Mouse (Mus musculus): ENCODE data around the gene Ercc5.

Gene Ercc5

DNA sequence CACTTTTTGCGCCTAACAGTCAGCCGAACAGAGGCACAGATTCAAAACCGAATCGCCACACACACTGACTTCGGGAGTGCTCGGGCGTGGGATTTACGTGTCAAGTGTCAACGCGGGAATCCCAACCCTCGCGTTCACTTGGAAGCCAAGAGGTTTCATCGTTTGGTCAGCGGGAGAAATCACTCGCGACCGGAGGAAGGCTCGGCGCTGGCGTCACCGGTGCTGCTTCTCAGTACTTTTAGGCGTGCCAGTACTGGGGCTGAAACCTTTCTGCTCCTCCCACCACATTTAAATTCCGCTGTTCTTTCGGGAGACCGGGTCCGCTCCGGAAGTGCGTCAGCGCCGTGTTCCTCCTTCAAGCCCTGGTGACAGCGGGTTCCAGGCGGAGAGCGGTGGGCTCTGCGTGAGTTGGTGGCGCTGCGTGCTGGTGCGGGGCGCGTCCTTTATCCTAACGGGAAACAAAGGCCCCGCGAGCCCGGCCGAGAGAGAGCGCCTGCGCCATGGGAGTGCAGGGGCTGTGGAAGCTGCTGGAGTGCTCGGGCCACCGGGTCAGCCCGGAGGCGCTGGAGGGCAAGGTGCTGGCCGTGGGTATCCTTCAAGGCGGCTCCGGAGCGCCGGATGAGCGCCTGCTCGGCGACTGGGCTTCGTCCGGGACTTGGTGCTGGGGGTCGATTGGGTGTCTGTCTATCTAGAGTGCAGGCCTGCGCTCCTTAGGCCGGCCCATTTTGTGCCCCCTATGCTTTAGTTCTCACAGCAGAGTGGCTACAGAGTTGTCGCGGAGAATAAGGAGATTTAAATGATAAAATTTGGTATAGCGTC is at the start of gene Ercc5:
TSS of gene Ercc5 (plus strand) at position 182 of the 819 bp plus-strand sequence.
- peak; percentile 94 for DNase-seq (ENCODE audit: low spot score)

DNA sequence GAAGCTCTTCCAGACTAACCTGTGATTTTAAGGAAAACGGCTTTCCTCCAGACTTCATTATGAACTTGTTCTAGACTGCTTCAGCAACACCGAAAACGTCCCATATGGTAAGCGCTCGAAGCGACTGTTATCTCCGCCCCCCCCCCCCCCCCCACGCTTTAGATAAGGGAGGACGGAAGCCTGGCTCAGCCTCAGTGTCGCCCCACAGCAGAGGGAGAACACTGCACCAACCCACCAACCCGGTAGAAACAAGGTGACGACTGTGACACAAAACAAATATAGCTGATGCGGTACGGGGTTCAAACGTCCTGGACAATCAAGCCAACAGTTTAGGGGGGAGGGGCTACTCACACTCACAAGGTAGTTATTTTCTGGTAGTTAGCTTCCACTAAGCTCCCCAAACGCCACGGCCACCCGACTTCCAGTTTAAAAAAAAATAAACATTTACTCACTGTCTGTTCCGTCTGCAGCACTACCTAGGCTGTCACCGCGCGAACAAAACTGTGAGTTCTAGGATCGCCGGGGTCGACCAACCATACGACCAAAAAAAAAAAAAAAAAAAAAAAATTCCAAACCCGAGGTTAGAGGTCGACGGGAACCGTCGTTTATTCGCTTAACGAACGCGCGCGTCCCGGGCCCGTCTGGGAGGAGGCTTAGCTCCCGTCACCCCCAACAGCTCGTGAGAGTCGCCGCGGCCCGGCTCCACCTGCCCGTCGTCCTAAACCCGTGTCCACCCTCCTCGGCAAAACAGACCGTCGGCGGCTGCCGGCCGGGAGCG is 45.9 kb upstream of the Ercc5 start:
- peak; percentile 8 for DNase-seq (ENCODE audit: low spot score)

DNA sequence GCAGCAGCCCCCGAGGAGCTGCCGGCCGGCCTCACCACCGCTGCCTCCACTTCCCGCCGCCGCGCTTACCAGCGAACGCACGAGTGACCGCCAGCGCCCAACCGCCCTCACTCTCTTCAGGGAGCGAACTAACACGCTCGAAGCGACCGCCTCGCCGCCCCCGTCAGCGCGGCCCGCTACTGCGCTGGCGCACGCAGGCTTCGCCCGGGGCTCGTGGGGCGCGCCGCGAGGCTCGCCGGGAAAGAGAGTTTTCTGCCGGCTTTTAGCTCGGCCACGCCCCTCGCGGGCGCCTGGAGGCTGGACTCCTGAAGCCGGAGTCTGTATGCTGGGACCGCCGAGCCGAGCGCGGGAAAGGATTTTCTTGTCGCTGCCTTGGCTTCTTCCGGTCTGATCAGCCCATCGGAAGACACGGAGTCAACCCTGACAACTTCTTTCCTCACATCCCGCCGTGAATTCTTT is 45.3 kb upstream of the Ercc5 start, which contains the start of gene Tex30:
TSS of gene Tex30 (minus strand) at position 183 of the 459 bp plus-strand sequence.
- peak; percentile 95 for DNase-seq (ENCODE audit: low spot score)

DNA sequence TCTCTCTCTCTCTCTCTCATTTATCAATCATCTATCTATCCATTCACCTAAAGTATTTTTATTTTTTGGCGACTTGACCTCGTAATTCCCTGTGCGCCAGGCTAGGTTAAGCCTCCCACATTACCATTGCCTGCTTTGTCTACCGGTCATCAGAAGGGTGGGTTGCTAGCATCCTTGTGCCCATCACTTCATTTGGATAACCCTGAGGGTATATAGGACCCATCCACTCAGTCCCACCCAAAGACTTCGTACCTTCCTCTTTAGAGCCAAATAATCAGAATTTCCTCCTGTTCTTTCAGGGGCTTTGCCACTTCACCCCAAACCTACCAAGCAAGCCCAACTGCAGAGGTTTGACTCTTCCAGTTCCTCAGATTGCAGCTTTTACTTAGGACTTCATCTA is 44.6 kb upstream of the Ercc5 start:
- no peak for DNase-seq (ENCODE audit: low spot score)

DNA sequence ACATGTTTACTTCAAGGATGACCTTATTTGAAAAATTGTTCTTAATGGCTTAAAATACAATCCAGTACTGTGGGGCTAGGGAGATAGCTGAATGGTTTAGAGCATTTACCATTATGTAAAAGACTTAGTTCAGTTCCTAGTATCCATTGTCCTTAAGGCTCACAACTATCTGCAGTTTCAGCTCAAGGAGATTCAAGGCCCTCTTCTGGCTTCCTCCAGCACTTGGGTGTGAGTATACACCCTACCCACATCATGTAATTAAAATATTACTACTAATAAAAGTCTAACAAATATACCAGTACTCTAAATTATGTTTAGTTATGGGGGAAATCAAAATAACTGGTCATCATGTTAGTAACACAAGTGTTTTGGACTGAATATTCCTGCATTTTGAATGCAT is 30.0 kb upstream of the Ercc5 start:
- DNase-seq (ENCODE audit: low spot score): no peak

DNA sequence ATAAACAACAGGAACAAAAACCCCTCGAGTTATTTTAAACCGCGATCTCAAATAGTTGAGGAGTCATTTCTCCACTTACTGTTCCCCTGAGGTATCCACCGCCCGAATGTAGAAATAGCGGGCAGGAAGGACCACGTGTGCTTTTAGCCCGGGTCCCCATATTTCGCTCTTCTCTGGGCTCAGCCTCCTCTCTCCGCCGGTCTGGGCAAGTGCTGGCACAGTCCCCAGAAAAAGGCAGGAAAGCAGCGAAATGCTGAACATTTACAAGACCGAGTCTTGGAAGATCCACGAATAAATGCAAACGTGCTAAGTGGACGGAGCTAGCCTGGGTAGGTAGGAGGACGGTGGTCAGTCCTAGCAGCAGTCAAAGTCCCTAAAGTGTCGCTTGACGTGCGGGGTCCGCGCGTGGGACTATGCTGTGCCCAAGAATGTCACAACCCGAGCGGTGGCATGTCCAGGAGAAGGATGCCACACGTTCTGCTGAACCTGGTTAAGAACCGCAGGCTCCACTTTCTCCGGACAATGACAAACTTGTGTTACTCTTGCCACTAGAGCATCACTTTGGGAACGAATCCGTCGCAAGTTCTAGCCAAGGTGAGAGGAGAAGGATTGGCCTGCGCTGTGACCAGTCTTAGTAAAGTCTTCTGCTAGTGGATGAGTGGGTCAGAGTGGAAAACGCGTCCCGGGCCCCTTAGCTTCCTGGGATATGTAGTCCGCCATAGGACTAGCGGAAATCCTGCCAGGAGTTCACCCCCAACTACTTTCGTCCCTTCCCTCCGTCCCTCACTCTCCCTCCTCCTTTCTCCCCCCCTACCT is 29.1 kb upstream of the Ercc5 start, which contains the start of the genes Kdelc1 and Bivm:
TSS of gene Kdelc1 (minus strand) at position 570 of the 816 bp plus-strand sequence.
TSS of gene Bivm (plus strand) at position 719 of the 816 bp plus-strand sequence.
- peak; percentile 95 for DNase-seq (ENCODE audit: low spot score)

DNA sequence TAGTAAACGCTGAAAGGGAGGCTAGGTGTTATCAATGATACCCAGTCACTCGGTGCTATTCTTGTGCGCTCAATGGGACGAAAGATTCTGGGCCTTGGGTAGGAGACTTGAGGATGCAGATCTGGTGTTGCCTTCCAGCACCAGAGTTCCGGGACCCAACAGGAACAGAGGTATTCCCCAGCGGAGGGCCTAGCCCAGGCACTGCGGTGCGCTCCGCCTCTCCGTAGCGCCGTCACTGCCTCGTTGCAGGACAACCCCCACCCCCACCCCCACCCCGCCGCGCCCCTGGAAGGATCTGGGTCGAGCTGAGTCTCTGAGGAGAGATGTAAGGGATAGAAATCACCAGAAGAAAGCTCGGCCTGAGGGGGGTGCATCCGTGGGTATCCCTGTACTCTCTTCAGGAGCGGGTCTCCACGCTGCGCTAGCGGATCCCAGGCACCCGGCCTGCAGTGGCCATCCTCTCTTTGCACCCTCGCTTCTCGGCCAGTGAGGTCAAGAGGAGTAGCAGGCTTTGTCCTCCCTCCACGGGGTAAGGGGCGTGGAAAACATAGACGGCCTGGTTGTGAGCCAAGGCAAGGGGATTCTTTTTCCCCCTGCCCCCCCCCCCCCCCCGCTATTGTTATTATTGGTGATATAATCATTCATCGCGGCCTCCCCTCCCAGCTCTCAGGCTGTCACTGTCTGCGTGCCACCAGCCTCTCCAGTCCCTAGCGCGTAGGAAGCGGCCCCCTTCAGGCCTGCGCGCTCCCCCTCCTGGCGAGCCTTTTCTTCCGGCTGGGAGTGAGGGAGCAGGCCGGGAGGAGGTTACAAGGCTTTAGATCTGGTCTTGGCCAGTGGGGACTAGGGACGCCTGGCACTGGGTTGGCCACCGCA is 28.1 kb upstream of the Ercc5 start:
- DNase-seq (ENCODE audit: low spot score): peak; percentile 81

DNA sequence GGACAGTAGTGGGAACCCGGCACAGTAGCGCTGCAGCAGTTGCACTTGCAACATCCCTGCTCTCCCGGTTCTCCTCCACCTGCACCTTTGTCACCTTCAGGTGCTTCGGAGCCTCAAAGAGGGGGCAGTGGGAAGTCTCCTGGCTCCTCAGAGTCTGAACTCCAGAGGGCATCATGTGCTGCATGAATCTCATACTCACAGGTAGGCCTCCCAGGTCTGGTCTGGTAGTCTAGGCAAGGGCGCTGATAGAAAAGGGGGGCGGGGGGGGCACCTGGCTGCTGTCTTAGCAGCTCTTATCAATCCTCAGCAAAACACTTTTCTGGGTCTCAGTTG is 27.5 kb upstream of the Ercc5 start:
- no peak for DNase-seq (ENCODE audit: low spot score)

DNA sequence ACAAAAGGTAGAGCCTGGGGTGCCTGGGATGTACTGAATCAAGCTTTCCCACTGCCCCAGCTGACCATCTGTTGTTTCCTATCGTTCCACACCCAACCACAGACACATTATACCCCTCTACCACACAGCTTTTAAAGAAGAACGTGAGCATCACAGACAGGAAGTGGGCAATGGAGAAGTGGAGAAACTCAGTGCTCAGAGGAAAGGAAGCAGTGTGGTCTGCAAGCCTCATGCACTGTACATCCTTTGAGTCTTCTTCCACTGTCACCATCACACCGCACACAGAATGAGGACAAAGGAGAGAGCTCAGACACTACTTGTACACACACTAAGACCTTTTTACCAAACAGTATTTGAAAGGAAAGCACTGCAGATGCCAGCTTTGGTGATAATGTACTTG is 25.3 kb upstream of the Ercc5 start:
- no peak for DNase-seq (ENCODE audit: low spot score)

DNA sequence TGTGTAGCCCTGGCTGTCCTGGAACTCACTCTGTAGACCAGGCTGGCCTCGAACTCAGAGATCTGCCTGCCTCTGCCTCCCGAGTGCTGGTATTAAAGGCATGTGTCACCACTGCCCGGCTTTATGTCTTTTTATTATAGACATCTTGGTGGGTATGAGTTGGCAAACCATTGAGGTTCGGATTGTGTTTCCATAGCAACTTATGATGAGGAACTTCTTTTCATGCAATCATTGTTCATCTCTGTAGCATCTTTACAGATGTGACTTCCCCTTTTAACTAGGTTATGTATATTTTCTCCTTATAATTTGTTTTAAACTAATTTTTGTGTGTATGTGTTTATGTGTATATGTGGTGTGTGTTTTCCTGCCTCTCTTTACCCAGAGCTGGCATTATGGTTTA is 22.0 kb upstream of the Ercc5 start:
- no peak for DNase-seq (ENCODE audit: low spot score)

DNA sequence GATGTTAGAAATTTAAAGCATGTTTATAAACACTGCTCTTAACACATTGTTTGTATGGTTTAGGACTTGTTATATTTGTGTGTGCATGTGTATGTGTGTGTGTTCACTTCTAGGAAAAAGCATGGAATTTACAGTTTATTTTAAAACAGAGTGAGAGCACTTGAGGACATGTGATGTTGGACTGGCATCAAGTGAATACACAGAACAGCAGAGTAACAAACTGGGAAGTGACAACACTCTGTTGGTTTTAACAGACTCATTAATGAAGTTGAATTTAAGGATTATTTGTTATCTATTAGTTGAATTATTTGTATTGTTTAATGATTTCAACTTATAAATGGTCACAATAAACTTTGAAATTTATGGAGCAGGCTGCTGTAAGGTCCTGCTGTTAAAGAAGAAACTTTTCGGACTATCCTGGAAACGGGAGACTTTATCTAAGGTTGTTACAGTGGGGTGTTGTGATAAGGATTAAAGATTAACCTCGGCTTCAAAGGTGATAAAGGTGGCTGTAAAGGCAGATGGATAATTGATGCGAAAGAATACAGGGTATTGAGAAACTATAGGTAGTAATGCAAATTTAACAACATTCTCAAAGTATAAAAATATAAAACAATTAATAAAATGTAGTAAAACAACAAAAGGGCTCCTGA is 17.5 kb upstream of the Ercc5 start:
- DNase-seq (ENCODE audit: low spot score): no peak

DNA sequence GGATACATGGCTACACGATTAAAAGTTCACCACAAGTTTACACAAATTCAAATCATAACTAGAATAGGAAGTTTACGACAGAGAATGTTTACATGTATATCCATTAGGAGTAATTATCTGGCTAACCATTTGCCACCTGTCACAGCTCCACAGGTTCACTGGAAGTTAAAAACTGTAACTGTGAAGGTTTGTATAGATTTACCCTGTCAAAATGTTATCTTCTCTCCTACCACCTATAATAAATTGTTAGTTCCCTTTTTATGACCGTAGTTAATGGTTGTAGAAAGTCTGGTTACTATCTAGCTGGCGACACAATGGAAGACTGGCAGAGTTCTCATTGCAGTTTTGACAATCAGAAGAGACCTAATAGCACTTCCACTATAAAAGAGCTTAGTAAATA is 7.3 kb upstream of the Ercc5 start:
- DNase-seq (ENCODE audit: low spot score): no peak

DNA sequence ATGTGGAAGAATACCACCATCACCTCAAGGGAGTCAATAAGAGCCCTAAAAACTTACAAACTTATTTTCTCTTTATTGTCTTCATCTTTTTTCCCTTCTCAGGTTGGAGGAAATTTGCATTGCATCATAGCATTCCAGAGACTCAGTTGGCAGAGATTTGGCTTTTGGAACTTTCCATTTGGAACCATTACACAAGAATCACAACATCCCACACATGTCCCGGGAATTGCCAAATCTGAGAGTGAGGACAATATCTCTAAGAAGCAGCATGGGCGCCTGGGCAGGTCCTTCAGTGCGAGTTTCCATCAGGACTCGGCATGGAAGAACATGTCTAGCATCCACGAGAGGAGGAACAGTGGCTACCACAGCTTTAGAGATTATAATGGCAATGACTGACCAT is 4.8 kb upstream of the Ercc5 start:
- DNase-seq (ENCODE audit: low spot score): peak; percentile 18

DNA sequence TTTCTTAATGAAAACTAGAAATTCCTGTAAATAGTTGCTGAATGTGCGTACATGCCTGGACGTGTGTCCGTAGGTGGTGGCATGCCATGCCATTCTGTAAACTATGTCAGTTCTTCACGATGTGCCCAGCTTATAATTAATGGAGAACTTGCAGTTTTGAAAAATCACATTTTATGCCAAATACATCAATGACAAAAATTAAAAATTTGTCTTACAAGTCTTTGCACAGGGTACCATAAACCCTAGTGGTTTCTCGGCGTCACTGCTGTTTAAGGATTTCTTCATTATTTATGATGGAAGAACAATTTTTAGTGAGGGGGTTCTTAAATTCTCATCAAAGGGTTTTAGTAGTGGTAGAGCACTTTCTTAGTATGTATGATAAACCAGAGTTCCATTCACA is 1.2 kb downstream of the Ercc5 start:
- no peak for DNase-seq (ENCODE audit: low spot score)

DNA sequence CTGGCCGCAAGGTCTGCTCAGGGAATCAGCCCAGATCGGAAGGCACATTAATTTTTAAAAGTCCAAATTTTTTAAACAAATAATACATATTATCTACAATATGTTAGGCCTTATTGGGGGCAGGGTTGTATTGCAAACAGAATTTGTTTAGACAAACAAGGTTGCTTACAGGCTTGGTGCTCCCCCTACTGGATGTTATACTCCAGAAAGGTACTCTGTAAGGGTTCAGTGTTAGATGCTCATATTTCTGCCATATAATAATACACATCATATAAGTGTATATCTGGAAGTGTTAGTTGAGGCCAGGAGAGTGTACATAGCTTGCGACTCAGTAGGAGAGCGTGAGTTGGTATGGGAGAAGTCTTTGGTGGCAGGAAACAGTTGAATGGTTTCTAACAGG is 7.7 kb downstream of the Ercc5 start:
- DNase-seq (ENCODE audit: low spot score): peak; percentile 14

DNA sequence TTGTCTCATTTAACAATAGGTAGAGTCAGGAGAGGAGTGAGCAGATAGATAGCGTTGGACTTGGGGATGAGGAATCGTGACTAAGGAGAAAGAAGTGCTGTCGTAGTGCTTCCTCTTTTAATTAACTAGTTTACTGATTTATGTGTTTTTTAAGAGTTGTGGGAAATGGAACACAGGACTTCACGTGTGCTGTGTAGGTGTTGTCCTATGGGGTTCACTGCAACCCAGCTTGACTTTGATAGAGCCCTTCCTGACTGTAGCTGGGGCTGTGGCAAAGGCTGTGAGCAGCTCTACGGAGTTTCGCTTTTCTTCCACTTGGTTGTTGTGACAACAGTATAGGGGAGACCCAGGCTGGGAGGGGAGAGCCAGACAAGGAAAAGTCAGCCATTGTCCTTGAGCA is 10.8 kb downstream of the Ercc5 start:
- DNase-seq (ENCODE audit: low spot score): no peak

DNA sequence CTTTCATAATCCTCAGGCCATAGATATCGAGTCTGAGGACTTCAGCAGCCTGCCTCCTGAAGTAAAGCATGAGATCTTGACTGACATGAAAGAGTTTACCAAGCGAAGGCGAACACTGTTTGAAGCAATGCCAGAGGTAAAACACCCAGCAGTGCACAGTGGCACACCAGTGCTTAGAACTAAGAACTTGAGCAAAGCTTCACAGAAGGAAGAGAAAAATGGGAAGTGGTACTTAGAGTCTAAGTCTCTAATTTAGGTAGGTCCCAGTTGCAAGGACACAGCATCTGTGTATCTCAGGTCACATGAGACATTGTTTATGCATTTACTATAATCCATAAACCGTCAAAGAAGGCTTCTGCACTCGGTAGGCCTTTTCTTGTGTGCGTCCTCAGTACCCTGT is 14.3 kb downstream of the Ercc5 start:
- no peak for DNase-seq (ENCODE audit: low spot score)

DNA sequence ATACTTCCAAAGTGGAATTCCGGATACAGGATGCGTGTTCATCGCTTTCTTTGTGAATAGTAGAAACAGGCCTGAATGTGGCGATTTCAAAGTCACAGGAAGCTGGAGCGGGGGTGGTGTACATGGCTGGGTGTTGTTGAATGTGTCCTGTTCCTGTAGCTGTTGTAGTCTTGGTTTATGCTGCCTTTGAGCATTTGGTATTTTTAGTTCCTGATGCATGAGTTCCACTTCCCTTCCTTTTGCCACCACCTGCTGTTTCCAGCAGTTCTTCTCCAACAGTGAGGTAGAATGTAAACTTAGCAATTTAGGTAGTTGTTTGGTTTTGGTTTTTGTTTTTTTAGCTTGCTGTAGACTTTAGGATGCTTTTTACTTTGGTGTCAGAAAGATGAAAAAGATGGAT is 14.8 kb downstream of the Ercc5 start:
- DNase-seq (ENCODE audit: low spot score): no peak

DNA sequence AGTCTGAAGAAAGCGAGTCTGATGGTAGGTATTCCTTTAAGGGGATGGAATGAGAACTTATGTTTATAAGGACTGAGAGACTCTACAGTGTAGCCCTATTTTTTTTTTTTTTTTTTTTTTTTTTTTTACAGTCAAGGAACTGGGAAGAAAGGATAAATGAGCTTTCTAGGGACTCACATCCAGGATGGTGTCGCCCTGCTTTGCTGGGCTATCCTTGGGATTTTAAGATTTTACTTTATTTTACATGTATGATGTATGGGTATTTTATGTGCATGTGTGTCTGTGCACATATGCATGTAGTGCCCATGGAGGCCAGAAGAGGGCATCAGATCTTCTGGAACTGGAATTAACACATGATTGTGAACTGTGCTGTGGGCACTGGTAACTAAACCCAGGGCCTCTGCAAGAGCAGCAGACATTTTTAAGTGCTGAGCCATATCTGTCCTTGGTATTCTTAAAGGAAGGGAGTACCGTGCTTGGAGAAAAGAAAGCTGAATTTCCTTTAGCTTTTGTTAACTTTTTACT is 20.4 kb downstream of the Ercc5 start:
- DNase-seq (ENCODE audit: low spot score): no peak

DNA sequence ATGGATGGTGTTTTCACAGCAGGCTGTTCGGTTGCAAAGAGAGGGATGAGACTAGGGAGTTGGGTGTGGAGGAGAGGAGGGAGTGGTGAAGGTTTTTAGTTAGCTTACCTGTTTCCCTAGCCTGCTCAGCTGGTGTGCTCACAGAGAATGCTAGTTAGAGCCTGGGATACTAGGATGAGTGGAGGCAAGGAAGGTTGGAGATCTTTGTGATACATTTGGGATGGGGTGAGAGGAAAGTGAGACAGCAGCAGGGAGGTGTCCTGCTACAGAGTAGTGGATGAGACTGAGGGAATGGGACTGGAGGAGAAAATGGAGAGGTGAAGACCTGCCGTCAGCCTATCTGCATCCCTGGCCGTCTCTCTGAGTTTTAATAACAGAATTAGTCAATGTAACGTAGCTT is 25.1 kb downstream of the Ercc5 start:
- no peak for DNase-seq (ENCODE audit: low spot score)

DNA sequence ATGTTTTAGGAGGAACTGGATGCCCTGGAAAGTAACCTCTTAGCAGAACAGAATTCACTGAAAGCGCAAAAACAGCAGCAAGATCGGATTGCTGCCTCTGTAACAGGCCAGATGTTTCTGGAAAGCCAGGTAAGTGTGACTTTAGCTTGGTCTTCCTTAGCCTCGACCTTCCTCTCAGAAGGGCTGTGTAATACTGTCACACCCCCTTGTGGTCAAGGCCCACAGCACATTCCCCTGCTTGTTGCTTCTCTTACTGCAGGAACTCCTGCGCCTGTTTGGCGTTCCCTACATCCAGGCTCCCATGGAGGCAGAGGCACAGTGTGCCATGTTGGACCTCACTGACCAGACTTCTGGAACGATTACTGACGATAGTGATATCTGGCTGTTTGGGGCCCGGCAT is 26.4 kb downstream of the Ercc5 start:
- DNase-seq (ENCODE audit: low spot score): no peak

Measured in lung, postnatal 25 days (tissue).